In the genomic region with DNA sequence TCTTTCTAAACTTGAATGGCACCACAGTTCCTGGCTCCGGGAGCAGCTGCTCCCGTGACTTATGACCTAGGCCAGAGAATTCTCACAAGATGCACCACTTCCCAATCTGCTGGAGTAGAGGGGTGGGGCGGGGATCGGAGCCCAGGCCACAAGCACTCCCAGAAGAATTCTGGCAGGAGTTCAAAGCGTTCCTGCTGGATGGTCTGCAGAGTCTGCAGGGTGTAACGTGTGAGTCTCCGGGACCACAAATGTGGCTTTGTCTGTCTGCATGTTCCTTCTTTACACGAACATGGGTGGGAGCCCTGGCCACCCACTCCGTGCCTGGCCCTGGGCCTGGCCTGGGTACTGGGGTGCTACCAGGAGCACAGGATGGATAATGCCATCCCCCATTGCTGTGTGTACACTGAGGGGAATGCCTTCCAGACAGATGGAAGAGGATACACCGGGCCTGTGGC, we compare ENCODE assay signal across 8 mouse cellular contexts. TPM values are rescaled to one million over a fixed set of nuclear protein-coding genes. Genes with fewer than 3 reads are reported as not detected.
DNase-seq lines count a peak whose midpoint lies in the region; ATAC-seq and TF ChIP-seq lines count a peak whose summit lies in the region.

No protein-coding gene starts in this region.

- no peaks in the 10 kb centered on the region for H3K36me3 ChIP-seq in lung, embryonic 14.5 days (ENCODE audit: insufficient read depth)
- H3K36me3 ChIP-seq in intestine, embryonic 15.5 days = no peaks in the 10 kb centered on the region

- H3K27ac ChIP-seq in lung, embryonic 14.5 days (ENCODE audit: low read depth) = peak overlapping the region; percentile 84
- H3K27ac ChIP-seq in intestine, embryonic 15.5 days = no peak overlapping the region

- WGBS in lung, embryonic 14.5 days = 8% methylated on average over 10 of the region's 10 CpGs
- WGBS in lung, adult 2 months = 16% methylated on average over 10 of the region's 10 CpGs
- 22% methylated on average over 10 of the region's 10 CpGs for WGBS in intestine, embryonic 15.5 days

- peaks cover 33% of the 10 kb centered on the region for H3K4me1 ChIP-seq in lung, embryonic 14.5 days (ENCODE audit: insufficient read depth)
- H3K4me1 ChIP-seq in lung, adult 2 months (ENCODE audit: control insufficient read depth, insufficient read depth, low read length) = peaks cover 10% of the 10 kb centered on the region
- peaks cover 29% of the 10 kb centered on the region for H3K4me1 ChIP-seq in intestine, embryonic 15.5 days (replicated peaks)

- H3K27me3 ChIP-seq in lung, embryonic 14.5 days (ENCODE audit: insufficient read depth, low read length) = no peaks in the 10 kb centered on the region
- no peaks in the 10 kb centered on the region for H3K27me3 ChIP-seq in intestine, embryonic 15.5 days (replicated peaks)

- DNase-seq in lung, embryonic 14.5 days = peak; percentile 95
- no peak for DNase-seq in lung, adult 2 months
- peak; percentile 5 to 15 for DNase-seq in gastrocnemius, adult 8-10 months (ENCODE audit: low spot score in 2 of 2)
- DNase-seq in lung, postnatal 14 days = peak; percentile 71
- DNase-seq in thymus, postnatal 14 days = no peak
- no peak for DNase-seq in left cerebral cortex, postnatal 36 days (ENCODE audit: low spot score in 2 of 2)

- ATAC-seq in lung, embryonic 14.5 days (ENCODE audit: insufficient read depth) = peak; percentile 94
- ATAC-seq in intestine, embryonic 15.5 days = peak; percentile 73
- no peak for ATAC-seq in monocyte, adult 5-6 weeks (replicated peaks; ENCODE audit: insufficient number of reproducible peaks, low FRiP score, low TSS enrichment, poor library complexity, severe bottlenecking)

- no peak for TF ChIP-seq POLR2A in lung, adult 2 months (IDR thresholded peaks at IDR 0.05; ENCODE audit: borderline replicate concordance, extremely low read depth, low read depth, low read length)

- no peaks in the 10 kb centered on the region; the same call in 1 of the 2 replicates for H3K9me3 ChIP-seq in lung, embryonic 14.5 days (ENCODE audit: low read depth, low read length)
- no peaks in the 10 kb centered on the region for H3K9me3 ChIP-seq in intestine, embryonic 15.5 days

- no peak overlapping the region for H3K4me3 ChIP-seq in lung, embryonic 14.5 days (ENCODE audit: low read depth, low read length)
- no peak overlapping the region for H3K4me3 ChIP-seq in lung, adult 2 months (replicated peaks; ENCODE audit: extremely low read depth, low read depth, low read length)
- no peak overlapping the region for H3K4me3 ChIP-seq in intestine, embryonic 15.5 days (replicated peaks)

- TF ChIP-seq CTCF in lung, embryonic 14.5 days (IDR thresholded peaks at IDR 0.05; ENCODE audit: low read depth) = no peak
- no peak for TF ChIP-seq CTCF in lung, adult 2 months (IDR thresholded peaks at IDR 0.05; ENCODE audit: insufficient read depth, low read length)

- H3K9ac ChIP-seq in lung, embryonic 14.5 days = no peak overlapping the region
- no peak overlapping the region for H3K9ac ChIP-seq in intestine, embryonic 15.5 days

- H3K4me2 ChIP-seq in lung, embryonic 14.5 days = peak overlapping the region; percentile 40
- peak overlapping the region; percentile 12; the same call in 1 of the 2 replicates for H3K4me2 ChIP-seq in intestine, embryonic 15.5 days (replicated peaks)

- intact Hi-C loops in left cerebral cortex, postnatal 36 days (cut with DNase I) = no loop called here

RNA-seq across cellular contexts. Expression of a gene that starts 28.5 kb away (rescaled TPM):
- polyA plus RNA-seq in lung, embryonic 14.5 days (2014; fragmentation: Nextera tagmentation; extraction: Ambion mirVana) = 12.0 and 12.7 TPM in 2 replicates
- polyA plus RNA-seq in lung, adult 2 months (2012; rRNA removed) = 5.6 and 6.8 TPM in 2 replicates
- total RNA-seq in gastrocnemius, adult 8-10 months (2022) = under 1 TPM; 0.22 to 0.73 (median 0.45) TPM
- 7.4 and 7.7 TPM in 2 replicates for polyA plus RNA-seq in intestine, embryonic 15.5 days (2015; fragmentation: Nextera tagmentation; extraction: Ambion mirVana)
- 0.10 TPM in 1 of 3 replicates, not detected in the others for total RNA-seq in monocyte, adult 5-6 weeks (2017)
- total RNA-seq in left cerebral cortex, postnatal 36 days (2021) = 10 to 100 TPM in 1 of 2 experiments, 1 to 10 TPM in 1; 7.7 to 11.1 TPM

Comparison
In these comparisons a context has a peak if more than half of its experiments do, and no peak if none do; other contexts are left out.
1. DNase-seq: peak in lung, embryonic 14.5 days (single experiment), gastrocnemius, adult 8-10 months (2 of 2) and lung, postnatal 14 days (single experiment); none in lung, adult 2 months (single experiment), thymus, postnatal 14 days (single experiment) and left cerebral cortex, postnatal 36 days (0 of 2).